ENCODE assay signal across 7 mouse cellular contexts in the genomic region with DNA sequence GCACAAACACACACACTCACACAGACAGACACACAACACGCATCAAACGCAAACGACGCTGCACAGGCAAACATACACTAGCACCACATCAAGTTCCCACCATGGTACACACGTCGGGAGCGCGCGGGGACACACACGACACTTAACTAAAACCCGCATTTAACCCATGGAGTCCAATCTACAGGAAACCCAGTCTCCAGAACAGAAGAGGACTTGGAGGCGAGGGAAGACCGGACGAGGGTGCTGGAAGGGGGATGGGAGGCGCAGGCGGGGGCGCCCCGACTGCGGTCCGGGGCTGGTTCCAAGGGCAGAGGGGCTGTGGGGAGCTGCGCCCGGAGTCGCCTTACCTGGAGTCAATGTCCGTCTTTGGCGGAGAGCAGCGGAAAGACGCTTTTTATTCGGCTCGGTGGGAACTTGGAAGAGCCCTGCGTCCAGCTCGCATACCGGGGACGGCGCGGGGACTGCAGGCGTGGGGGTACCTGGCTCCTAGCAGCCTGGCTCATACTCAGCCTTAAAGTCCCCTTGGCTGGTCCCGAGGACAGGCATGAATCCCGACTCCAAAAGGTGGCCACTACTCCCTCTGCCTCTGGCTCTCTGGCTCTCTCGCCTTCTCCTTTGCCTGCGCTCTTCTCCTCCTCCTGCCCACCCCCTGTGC. TPM values are rescaled to one million over a fixed set of nuclear protein-coding genes. Genes with fewer than 3 reads are reported as not detected.
DNase-seq lines count a peak whose midpoint lies in the region; ATAC-seq lines count a peak whose summit lies in the region.

No protein-coding gene starts in this region.

- no peaks in the 10 kb centered on the region for H3K9me3 ChIP-seq in forebrain, embryonic 16.5 days (ENCODE audit: control insufficient read depth, low read length)
- no peaks in the 10 kb centered on the region for H3K9me3 ChIP-seq in midbrain, embryonic 12.5 days

- no peaks in the 10 kb centered on the region for H3K4me1 ChIP-seq in forebrain, embryonic 16.5 days (replicated peaks; ENCODE audit: control insufficient read depth, insufficient read depth, low read length)
- H3K4me1 ChIP-seq in midbrain, embryonic 12.5 days = no peaks in the 10 kb centered on the region

- peak; percentile 18 to 26 for DNase-seq in left cerebral cortex, adult 18-20 months (ENCODE audit: low spot score in 2 of 2)
- no peak for DNase-seq in left cerebral cortex, adult 11 months (ENCODE audit: low spot score)
- peak; percentile 35 for DNase-seq in embryo, embryonic 10.5 days (ENCODE audit: low spot score)
- DNase-seq in gastrocnemius, postnatal 10 days = no peak
- DNase-seq in adrenal gland, adult 18-20 months (ENCODE audit: low spot score in 2 of 2) = no peak

- WGBS in forebrain, embryonic 16.5 days = under 1% methylated on average over 40 of the region's 40 CpGs
- under 1% methylated on average over 38 of the region's 40 CpGs for WGBS in midbrain, embryonic 12.5 days

- no peaks in the 10 kb centered on the region for H3K27me3 ChIP-seq in forebrain, embryonic 16.5 days (replicated peaks; ENCODE audit: control insufficient read depth, insufficient read depth, low read length)
- peaks cover 13% of the 10 kb centered on the region for H3K27me3 ChIP-seq in midbrain, embryonic 12.5 days

- peak overlapping the region; percentile 73 for H3K9ac ChIP-seq in forebrain, embryonic 16.5 days (replicated peaks; ENCODE audit: low read depth, low read length)
- H3K9ac ChIP-seq in midbrain, embryonic 12.5 days (replicated peaks) = peak overlapping the region; percentile 58

- peak overlapping the region; percentile 95 for H3K4me2 ChIP-seq in forebrain, embryonic 16.5 days (ENCODE audit: low read length)
- peak overlapping the region; percentile 88 for H3K4me2 ChIP-seq in midbrain, embryonic 12.5 days (replicated peaks)

- H3K27ac ChIP-seq in forebrain, embryonic 16.5 days (ENCODE audit: low read length) = peak overlapping the region; percentile 48
- peak overlapping the region; percentile 64 for H3K27ac ChIP-seq in midbrain, embryonic 12.5 days (replicated peaks)

- H3K36me3 ChIP-seq in forebrain, embryonic 16.5 days (ENCODE audit: control insufficient read depth, insufficient read depth) = no peaks in the 10 kb centered on the region
- H3K36me3 ChIP-seq in midbrain, embryonic 12.5 days = no peaks in the 10 kb centered on the region

- ATAC-seq in forebrain, embryonic 16.5 days = peak; percentile 39
- peak; percentile 64 for ATAC-seq in midbrain, embryonic 12.5 days (ENCODE audit: low FRiP score, low read depth)

- H3K4me3 ChIP-seq in forebrain, embryonic 16.5 days (replicated peaks; ENCODE audit: low read length) = peak overlapping the region; percentile 77
- H3K4me3 ChIP-seq in midbrain, embryonic 12.5 days = peak overlapping the region; percentile 68

RNA-seq across cellular contexts. Expression of gene Brinp1, which starts 0.4 kb away (rescaled TPM):
- 100 to 1,000 TPM; 211 to 235 TPM for total RNA-seq in left cerebral cortex, adult 18-20 months (2021)
- polyA plus RNA-seq in forebrain, embryonic 16.5 days (2015; fragmentation: Nextera tagmentation; extraction: Ambion mirVana) = 30.7 and 42.5 TPM in 2 replicates
- 16.7 and 18.2 TPM in 2 replicates for polyA plus RNA-seq in midbrain, embryonic 12.5 days (2016; fragmentation: Nextera tagmentation; extraction: Ambion mirVana)
- under 1 TPM; 0.29 to 0.35 TPM for total RNA-seq in gastrocnemius, postnatal 10 days (2021)
- total RNA-seq in adrenal gland, adult 18-20 months (2021) = 1 to 10 TPM; 1.7 to 1.8 TPM

Comparison
In these comparisons a context has a peak if more than half of its experiments do, and no peak if none do; other contexts are left out.
1. DNase-seq: peak in left cerebral cortex, adult 18-20 months (2 of 2) and embryo, embryonic 10.5 days (single experiment); none in left cerebral cortex, adult 11 months (single experiment), gastrocnemius, postnatal 10 days (single experiment) and adrenal gland, adult 18-20 months (0 of 2).
2. RNA of gene Brinp1, which starts 0.4 kb away (total RNA-seq): 211 to 235 TPM in left cerebral cortex, adult 18-20 months; 1.7 to 1.8 TPM in adrenal gland, adult 18-20 months and 0.29 to 0.35 TPM in gastrocnemius, postnatal 10 days; every median in the first group is over 10 times any median in the second.